Mouse (Mus musculus): ENCODE results near the gene 4933434E20Rik. TPM values are rescaled to one million over a fixed set of nuclear protein-coding genes. Genes with fewer than 3 reads are reported as not detected.
A peak's percentile ranks its signal among the peaks of the same experiment; 100 is the strongest.

4933434E20Rik gene
- total and polyA plus RNA-seq, 3 experiments = 22.4 to 84.3 (median 83.1) TPM

DNA sequence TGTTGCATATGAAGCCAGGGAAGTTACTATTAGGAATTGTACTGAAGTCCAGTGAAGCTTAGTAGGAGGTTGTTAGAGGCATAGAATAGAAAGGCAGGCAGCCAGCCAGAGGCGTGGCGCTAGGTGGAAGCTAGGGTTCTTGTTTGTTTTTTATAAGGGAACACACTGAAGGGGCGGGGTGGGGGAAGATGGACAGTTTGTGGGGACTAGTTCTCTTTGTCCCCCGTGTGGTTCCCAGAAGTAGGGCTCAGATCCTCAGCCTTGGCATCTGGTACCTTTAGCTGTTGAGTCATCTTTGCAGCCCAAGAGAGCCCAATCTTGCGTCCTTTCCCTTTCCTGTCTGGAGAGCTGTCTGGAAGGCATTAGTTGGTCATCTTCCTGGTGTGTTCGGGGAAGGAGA, 33.8 kb downstream of the 4933434E20Rik start:
- DNase-seq (ENCODE audit: low spot score) (no peak), ATAC-seq (ENCODE audit: extremely low read depth, insufficient number of reproducible peaks, low FRiP score, poor library complexity, severe bottlenecking) (no peak)
- Histone ChIP-seq H3K4me1 (ENCODE audit: insufficient read depth, low read depth, low read length) (peaks cover 62% of the 10 kb centered on the region), H3K36me3 (replicated peaks) (peaks cover 80% of the 10 kb centered on the region), H3K4me3 (ENCODE audit: low read depth, low read length) (peak overlapping the region; percentile 21; the same call in 1 of the 2 replicates), H3K9me3 (replicated peaks) (no peaks in the 10 kb centered on the region), H3K27me3 (ENCODE audit: insufficient read depth, low read length) (no peaks in the 10 kb centered on the region)
- TF ChIP-seq POLR2AphosphoS5 (IDR thresholded peaks at IDR 0.05; ENCODE audit: insufficient replicate concordance, low read depth, low read length) = no peak
- no peak for TF ChIP-seq CTCF (IDR thresholded peaks at IDR 0.05; ENCODE audit: low read depth, low read length)
- no peak for TF ChIP-seq TAL1 (conservative IDR thresholded peaks at IDR 0.05; ENCODE audit: low read depth, low read length)
- TF ChIP-seq GATA2 (IDR thresholded peaks at IDR 0.05; ENCODE audit: borderline replicate concordance, low read depth, low read length) = no peak
- TF ChIP-seq GATA1 (IDR thresholded peaks at IDR 0.05; ENCODE audit: borderline replicate concordance, low read length) = no peak

DNA sequence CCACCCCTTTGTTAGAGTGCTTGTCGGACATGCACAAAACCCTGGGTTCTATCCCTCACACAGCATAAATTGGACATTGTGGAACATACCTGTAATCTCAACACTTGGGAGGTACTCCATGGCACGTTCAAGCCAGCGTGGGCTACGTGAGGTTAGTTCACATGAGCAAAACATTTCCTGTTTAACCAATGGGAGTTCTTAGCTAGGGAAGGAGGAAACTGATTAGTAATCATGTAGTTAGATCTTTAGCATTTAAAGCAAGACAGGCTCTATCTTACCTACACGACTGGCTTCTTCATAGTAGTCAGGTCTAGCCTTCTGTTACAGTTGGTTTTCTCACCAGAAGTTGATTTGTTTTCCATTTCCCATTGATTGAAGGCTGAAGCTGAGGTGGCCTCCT, 34.6 kb downstream of the 4933434E20Rik start:
- TF ChIP-seq TAL1 (conservative IDR thresholded peaks at IDR 0.05; ENCODE audit: low read depth, low read length) = no peak
- no peak for TF ChIP-seq GATA1 (IDR thresholded peaks at IDR 0.05; ENCODE audit: borderline replicate concordance, low read length)
- TF ChIP-seq POLR2AphosphoS5 (IDR thresholded peaks at IDR 0.05; ENCODE audit: insufficient replicate concordance, low read depth, low read length) = no peak
- TF ChIP-seq GATA2 (IDR thresholded peaks at IDR 0.05; ENCODE audit: borderline replicate concordance, low read depth, low read length) = no peak
- TF ChIP-seq CTCF (IDR thresholded peaks at IDR 0.05; ENCODE audit: low read depth, low read length) = no peak
- no peaks in the 10 kb centered on the region for H3K9me3 ChIP-seq (replicated peaks)
- DNase-seq (ENCODE audit: low spot score) (no peak), ATAC-seq (ENCODE audit: extremely low read depth, insufficient number of reproducible peaks, low FRiP score, poor library complexity, severe bottlenecking) (peak; percentile 50)
- H3K27me3 ChIP-seq (ENCODE audit: insufficient read depth, low read length) = no peaks in the 10 kb centered on the region
- peaks cover 88% of the 10 kb centered on the region for H3K36me3 ChIP-seq (replicated peaks)
- no peak overlapping the region; the same call in 1 of the 2 replicates for H3K4me3 ChIP-seq (ENCODE audit: low read depth, low read length)
- H3K4me1 ChIP-seq (ENCODE audit: insufficient read depth, low read depth, low read length) = peaks cover 63% of the 10 kb centered on the region

DNA sequence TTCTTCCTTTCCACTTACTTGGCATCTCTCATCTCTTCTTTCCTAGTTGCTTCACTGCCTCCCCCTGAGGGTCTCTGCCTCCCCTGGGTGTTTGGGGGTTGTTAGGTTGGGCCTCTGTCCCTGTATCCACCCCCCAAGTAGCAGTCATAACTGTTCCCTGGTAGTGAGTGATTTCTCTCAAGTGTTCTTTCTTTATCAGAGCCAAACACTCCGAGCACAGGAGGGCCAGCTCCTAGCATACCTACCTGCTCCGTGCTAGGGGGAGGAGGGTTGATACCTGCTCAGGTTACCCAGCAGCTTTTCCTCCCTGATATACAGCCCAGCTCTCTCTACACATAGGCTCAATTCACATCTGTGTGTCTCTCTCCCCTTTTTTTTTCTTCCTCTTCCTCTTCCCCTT, 37.2 kb downstream of the 4933434E20Rik start:
- H3K4me3 ChIP-seq (ENCODE audit: low read depth, low read length) = no peak overlapping the region
- DNase-seq (ENCODE audit: low spot score) (no peak), ATAC-seq (ENCODE audit: extremely low read depth, insufficient number of reproducible peaks, low FRiP score, poor library complexity, severe bottlenecking) (no peak)
- H3K27me3 ChIP-seq (ENCODE audit: insufficient read depth, low read length) = no peaks in the 10 kb centered on the region
- H3K9me3 ChIP-seq (replicated peaks) = no peaks in the 10 kb centered on the region
- peaks cover 47% of the 10 kb centered on the region for H3K4me1 ChIP-seq (ENCODE audit: insufficient read depth, low read depth, low read length)
- TF ChIP-seq POLR2AphosphoS5 (IDR thresholded peaks at IDR 0.05; ENCODE audit: insufficient replicate concordance, low read depth, low read length) (no peak), GATA2 (IDR thresholded peaks at IDR 0.05; ENCODE audit: borderline replicate concordance, low read depth, low read length) (no peak), TAL1 (conservative IDR thresholded peaks at IDR 0.05; ENCODE audit: low read depth, low read length) (no peak), CTCF (IDR thresholded peaks at IDR 0.05; ENCODE audit: low read depth, low read length) (no peak), GATA1 (IDR thresholded peaks at IDR 0.05; ENCODE audit: borderline replicate concordance, low read length) (no peak)
- H3K36me3 ChIP-seq (replicated peaks) = peaks cover 98% of the 10 kb centered on the region

DNA sequence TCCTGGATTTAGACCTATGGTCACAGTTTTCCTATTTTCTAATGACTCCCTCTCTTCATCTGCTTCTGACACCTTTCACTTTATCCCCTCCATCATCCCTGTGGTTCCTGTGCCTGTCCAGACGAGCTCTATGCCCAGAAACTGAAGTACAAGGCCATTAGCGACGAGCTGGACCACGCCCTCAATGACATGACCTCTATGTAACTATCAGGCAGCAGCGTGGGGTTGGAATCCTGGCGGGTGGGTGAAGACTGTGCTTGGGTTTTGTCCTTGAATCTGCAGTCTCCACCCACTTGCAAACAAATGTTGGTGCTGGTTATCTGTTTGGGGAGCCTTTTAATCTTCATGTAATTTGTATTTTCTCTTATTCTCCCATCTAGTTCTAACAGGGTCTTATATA, 39.5 kb downstream of the 4933434E20Rik start:
- H3K27me3 ChIP-seq (ENCODE audit: insufficient read depth, low read length) = no peaks in the 10 kb centered on the region
- no peak overlapping the region for H3K4me3 ChIP-seq (ENCODE audit: low read depth, low read length)
- H3K36me3 ChIP-seq (replicated peaks) = peaks cover 98% of the 10 kb centered on the region
- TF ChIP-seq POLR2AphosphoS5 (IDR thresholded peaks at IDR 0.05; ENCODE audit: insufficient replicate concordance, low read depth, low read length) = no peak
- TF ChIP-seq CTCF (IDR thresholded peaks at IDR 0.05; ENCODE audit: low read depth, low read length) = no peak
- TF ChIP-seq TAL1 (conservative IDR thresholded peaks at IDR 0.05; ENCODE audit: low read depth, low read length) = no peak
- TF ChIP-seq GATA1 (IDR thresholded peaks at IDR 0.05; ENCODE audit: borderline replicate concordance, low read length) = no peak
- TF ChIP-seq GATA2 (IDR thresholded peaks at IDR 0.05; ENCODE audit: borderline replicate concordance, low read depth, low read length) = no peak
- ATAC-seq (ENCODE audit: extremely low read depth, insufficient number of reproducible peaks, low FRiP score, poor library complexity, severe bottlenecking) (no peak), DNase-seq (ENCODE audit: low spot score) (no peak)
- no peaks in the 10 kb centered on the region for H3K9me3 ChIP-seq (replicated peaks)
- H3K4me1 ChIP-seq (ENCODE audit: insufficient read depth, low read depth, low read length) = peaks cover 26% of the 10 kb centered on the region

DNA sequence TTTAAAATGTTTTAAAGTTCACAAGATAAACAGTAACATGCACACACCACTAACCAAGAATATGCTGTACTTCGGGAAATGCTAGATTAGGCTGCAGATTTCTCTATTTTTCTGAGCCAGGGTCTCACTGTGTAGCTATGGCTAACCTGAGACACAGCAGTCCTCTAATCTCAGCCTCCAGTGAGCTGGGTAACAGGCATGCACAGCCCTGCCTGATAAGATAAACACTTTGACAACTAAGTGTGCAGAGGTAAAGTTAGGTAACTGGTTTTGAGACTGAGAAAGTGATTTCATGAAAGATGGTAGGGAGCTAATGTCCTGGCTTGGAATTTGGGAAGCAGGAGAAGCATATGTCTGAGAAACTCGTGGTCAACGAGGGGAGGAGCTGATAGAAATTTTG, 43.0 kb downstream of the 4933434E20Rik start:
- no peak for ATAC-seq (ENCODE audit: extremely low read depth, insufficient number of reproducible peaks, low FRiP score, poor library complexity, severe bottlenecking)
- no peak for DNase-seq (ENCODE audit: low spot score)
- Histone ChIP-seq H3K27me3 (ENCODE audit: insufficient read depth, low read length) (no peaks in the 10 kb centered on the region), H3K4me1 (ENCODE audit: insufficient read depth, low read depth, low read length) (peaks cover 15% of the 10 kb centered on the region), H3K9me3 (replicated peaks) (no peaks in the 10 kb centered on the region), H3K4me3 (ENCODE audit: low read depth, low read length) (no peak overlapping the region), H3K36me3 (replicated peaks) (peaks cover 93% of the 10 kb centered on the region)
- TF ChIP-seq POLR2AphosphoS5 (IDR thresholded peaks at IDR 0.05; ENCODE audit: insufficient replicate concordance, low read depth, low read length) (no peak), TAL1 (conservative IDR thresholded peaks at IDR 0.05; ENCODE audit: low read depth, low read length) (no peak), GATA1 (IDR thresholded peaks at IDR 0.05; ENCODE audit: borderline replicate concordance, low read length) (no peak), GATA2 (IDR thresholded peaks at IDR 0.05; ENCODE audit: borderline replicate concordance, low read depth, low read length) (no peak), CTCF (IDR thresholded peaks at IDR 0.05; ENCODE audit: low read depth, low read length) (no peak)

DNA sequence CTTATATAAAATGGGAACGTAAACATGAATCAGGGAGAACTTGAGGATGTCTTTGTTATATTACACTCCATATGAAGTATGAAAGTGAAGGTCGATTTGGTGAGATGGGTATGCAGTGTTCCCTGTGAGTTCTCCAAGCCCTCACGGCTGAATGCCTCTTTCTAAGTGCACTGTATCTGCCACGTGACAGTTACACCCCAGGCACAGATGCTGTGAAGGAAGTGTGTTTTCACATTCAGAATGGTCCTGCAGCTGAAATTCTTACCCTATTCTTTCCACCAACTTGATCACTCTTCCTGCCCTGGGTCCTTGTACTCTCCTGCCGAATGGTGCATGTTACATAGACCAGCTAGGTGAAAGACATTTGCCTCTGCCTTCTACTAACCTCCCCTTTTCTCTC, 46.5 kb downstream of the 4933434E20Rik start:
- ATAC-seq (ENCODE audit: extremely low read depth, insufficient number of reproducible peaks, low FRiP score, poor library complexity, severe bottlenecking) (no peak), DNase-seq (ENCODE audit: low spot score) (no peak)
- peaks cover 11% of the 10 kb centered on the region; the same call in 1 of the 2 replicates for H3K4me1 ChIP-seq (ENCODE audit: insufficient read depth, low read depth, low read length)
- peaks cover 73% of the 10 kb centered on the region for H3K36me3 ChIP-seq (replicated peaks)
- H3K4me3 ChIP-seq (ENCODE audit: low read depth, low read length) = no peak overlapping the region
- no peak for TF ChIP-seq TAL1 (conservative IDR thresholded peaks at IDR 0.05; ENCODE audit: low read depth, low read length)
- no peak for TF ChIP-seq POLR2AphosphoS5 (IDR thresholded peaks at IDR 0.05; ENCODE audit: insufficient replicate concordance, low read depth, low read length)
- no peak for TF ChIP-seq GATA2 (IDR thresholded peaks at IDR 0.05; ENCODE audit: borderline replicate concordance, low read depth, low read length)
- no peak for TF ChIP-seq GATA1 (IDR thresholded peaks at IDR 0.05; ENCODE audit: borderline replicate concordance, low read length)
- H3K9me3 ChIP-seq (replicated peaks) = no peaks in the 10 kb centered on the region
- no peaks in the 10 kb centered on the region for H3K27me3 ChIP-seq (ENCODE audit: insufficient read depth, low read length)
